Mouse (Mus musculus) olfactory bulb, adult 2 months (tissue): ENCODE measurements at regions not wholly inside any gene's neighbourhood (a gene's known extent, or its start where the extent isn't known, plus 50 kb on each side); places are given as distances from the start of the nearest gene placed in this dataset.

ENCODE experiments used
- CTCF ChIP-seq: fragments of 200-500 bp; IDR thresholded peaks from 2 replicates; pipeline ENCODE4 v1.5.1; 2012; ENCODE audit warnings: low read depth, mild to moderate bottlenecking, low read length, moderate library complexity; ENCODE audit not compliant: insufficient read depth
- POLR2A ChIP-seq: fragments of 200-500 bp; IDR thresholded peaks from 2 replicates; pipeline ENCODE4 v1.6.1; 2012; ENCODE audit warnings: mild to moderate bottlenecking, low read depth, low read length, moderate library complexity; ENCODE audit not compliant: insufficient read depth

GRCm38 (mm10) chr1:73645011-73645410 lies 479.2 kb downstream of the Tns1 start:
- TF ChIP-seq CTCF, result no peak
- no peak for TF ChIP-seq POLR2A
